Mouse (Mus musculus) 3134 (cell line): ENCODE measurements around the gene Nalcn.

Experiments used
- DNase-seq: peaks from one replicate; pipeline ENCODE4 v3.0.0-alpha.2; 2011; ENCODE audit warnings: low spot score; ENCODE audit not compliant: insufficient read length; ENCODE audit errors: extremely low read depth

The Nalcn gene

GRCm38 (mm10) chr14:123513376-123514141, 113.4 kb downstream of the Nalcn start:
- DNase-seq: no peak

DNA sequence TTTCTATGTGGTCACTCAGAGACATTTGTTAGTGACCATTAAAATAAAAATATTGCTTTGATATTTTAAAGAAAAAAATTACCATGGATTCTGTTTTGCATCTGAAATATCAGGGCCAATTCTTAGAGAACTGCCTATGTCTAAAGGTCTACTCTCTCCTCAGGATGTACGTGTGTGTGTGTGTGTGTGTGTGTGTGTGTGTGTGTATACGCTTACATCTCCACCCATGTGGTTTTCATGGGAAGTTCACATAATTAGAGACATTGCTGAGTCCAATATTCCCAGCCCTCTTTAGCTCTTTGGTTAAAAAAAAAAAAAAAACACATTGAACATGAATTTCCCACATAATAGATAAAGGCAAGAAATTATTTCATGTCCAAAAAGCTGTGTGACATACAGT, 114.0 kb downstream of the Nalcn start:
- no peak for DNase-seq

GRCm38 (mm10) chr14:123495544-123495943, 131.4 kb downstream of the Nalcn start:
- no peak for DNase-seq

GRCm38 (mm10) chr14:123488575-123489207, 138.3 kb downstream of the Nalcn start:
- no peak for DNase-seq

DNA sequence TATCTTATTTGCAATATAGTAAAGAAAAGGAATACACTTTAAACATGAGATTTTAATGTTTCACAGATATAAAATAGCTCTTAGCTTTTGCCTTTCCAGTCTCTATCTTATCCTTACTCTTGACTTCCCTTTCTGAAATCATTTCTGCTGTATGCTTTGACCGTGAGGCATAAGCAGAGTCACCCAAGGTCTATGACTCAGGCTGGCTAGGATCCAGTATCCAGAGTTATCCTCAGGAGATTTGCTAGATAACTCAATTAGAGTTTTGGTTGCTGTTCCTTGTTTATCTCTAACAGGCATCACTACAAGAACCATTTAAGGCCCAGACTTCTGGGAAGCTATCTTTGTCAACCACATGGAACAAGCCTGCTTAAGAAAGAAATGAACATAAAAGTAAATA, 164.9 kb downstream of the Nalcn start:
- DNase-seq: no peak

- DNase-seq: no peak
Measured at GRCm38 (mm10) chr14:123446031-123446430, 180.9 kb downstream of the Nalcn start.

- DNase-seq: no peak
Measured at GRCm38 (mm10) chr14:123435542-123435941, 191.4 kb downstream of the Nalcn start.

DNA sequence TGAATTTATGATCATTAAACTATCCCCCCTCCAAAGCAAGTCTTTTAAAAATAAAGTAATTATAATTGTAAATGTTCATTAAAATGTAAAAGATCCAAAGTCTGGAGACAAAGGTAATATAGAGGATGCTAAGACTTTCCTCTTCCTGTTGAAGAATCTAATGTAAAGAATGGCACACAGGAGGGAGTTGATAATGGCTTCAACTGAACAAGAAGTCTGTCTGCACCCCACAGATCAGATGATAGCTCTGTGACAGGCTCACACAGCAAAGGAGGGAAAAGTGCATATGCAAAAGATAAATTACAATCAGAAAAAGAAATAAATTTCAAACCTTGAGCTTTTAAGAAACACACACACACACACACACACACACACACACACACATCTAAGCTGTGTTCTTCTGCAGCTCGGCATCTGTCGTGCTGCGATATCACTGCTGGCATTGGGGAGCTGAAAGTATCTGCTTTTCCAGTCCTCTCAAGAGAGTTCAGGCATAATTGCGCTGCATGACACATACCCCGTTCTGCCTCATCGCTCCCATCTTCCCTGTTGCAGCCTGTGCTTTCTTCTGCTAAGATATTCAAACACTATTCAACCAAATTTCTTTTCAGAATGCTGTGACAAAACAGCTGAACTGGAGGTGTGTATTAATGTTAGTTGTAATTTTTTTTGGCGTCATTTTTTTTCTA, 250.6 kb downstream of the Nalcn start:
- no peak for DNase-seq

- DNase-seq: no peak
Measured at GRCm38 (mm10) chr14:123371522-123371921, 255.4 kb downstream of the Nalcn start.

- DNase-seq: no peak
Measured at GRCm38 (mm10) chr14:123359691-123360090, 267.3 kb downstream of the Nalcn start.

DNA sequence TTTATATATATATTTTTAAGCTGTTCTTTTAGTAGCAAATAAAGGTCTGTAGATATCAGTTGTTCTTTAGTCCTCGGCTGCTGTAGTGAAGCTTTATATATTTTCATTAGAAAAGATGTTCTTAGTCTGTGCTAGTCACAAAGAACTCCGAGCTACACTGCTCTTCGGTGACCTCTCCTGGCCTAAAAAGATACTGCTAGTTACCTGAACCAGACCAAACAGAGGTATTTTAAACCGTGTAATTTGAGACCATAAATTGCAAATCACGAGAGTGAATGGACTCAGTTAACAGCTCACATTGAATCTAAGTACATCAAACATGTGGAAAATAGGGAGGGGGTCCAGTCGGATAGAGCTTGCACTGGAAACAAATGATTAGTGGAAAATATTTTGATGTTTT, 274.0 kb downstream of the Nalcn start:
- no peak for DNase-seq

GRCm38 (mm10) chr14:123331841-123332240, 295.1 kb downstream of the Nalcn start:
- no peak for DNase-seq

GRCm38 (mm10) chr14:123314369-123314768, 312.6 kb downstream of the Nalcn start:
- DNase-seq: no peak

- no peak for DNase-seq
Measured at GRCm38 (mm10) chr14:123312371-123312770, 314.6 kb downstream of the Nalcn start.

DNA sequence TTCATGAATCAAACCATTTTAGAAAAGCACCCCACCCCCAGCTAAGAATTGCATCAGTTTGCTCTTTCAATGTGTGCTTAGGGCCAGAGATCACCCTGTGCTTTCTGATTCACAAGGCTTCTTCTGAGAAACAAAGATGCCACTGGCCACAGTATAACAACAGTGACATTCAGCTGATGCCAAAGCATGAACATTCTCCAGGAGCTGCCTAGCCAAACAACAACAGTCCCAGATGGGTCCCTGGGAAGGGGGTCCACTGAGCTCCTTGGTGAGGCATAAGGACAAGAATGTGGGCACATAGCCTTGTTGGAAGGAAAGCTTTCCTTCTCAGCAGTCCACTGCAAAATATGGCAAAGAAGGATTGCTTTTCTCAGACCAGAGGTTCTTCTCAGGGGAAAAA, 330.9 kb downstream of the Nalcn start:
- no peak for DNase-seq

GRCm38 (mm10) chr14:123291118-123292007, 335.6 kb downstream of the Nalcn start:
- DNase-seq: no peak

DNA sequence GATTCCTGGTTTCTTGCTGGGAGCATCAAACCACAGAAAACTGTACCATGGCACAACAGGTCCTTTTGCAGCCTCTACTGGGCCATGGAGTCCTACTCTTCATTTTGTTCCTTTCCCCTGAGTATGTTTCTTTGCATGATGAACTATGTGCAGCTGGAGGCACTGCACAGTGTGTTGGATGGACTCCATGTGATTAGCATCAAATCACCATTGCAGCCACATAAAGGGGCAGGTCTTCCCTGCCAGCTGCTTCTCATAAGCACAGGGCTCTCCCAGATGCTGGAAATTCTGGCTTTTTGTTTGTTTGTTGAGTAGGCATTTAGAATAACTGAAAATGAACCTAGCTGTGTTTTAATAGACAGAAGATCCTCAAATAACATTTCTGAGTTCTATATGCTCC, 344.8 kb downstream of the Nalcn start:
- DNase-seq: no peak

GRCm38 (mm10) chr14:123272121-123272520, 354.8 kb downstream of the Nalcn start:
- no peak for DNase-seq

GRCm38 (mm10) chr14:123240738-123241137, 386.2 kb downstream of the Nalcn start:
- no peak for DNase-seq

DNA sequence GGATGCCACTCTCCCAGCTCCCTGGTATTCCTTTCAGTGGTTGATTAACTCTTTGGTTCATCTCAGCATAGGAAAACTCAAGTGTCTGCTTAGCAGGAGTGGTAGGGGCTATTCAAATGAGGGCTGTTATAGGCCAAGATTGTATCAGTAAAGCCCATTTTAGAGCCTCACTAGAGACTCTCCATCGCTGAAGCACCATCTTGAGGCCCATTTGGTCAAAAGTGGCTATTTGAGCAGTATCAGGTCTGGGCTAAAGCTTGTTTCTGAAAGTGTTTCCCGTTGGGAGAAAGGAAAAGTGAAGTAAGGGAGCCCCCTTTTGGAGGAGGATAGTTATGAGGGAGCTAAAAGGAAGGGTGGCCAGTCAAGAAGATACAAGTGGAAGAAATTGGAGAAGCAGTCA, 387.0 kb downstream of the Nalcn start:
- peak; percentile 0 for DNase-seq

DNA sequence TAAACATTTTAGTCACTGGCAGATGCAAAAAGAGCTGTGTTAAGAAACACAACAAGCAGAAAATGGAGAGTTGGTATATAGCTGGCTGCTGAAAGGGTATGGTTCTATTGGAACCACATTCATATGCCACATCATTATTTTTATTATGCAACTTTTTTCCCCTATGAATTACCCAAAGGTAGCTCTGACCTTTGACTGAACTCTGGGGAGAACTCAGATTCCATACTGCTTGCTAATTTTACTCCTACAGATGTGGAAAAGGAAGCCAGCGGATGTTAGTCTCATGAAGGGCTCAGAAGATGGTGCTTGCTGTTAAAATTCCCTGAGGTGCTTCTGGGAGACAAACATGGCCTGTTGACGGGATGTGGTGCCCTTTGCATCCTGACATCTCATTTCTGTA, 389.9 kb downstream of the Nalcn start:
- peak; percentile 0 for DNase-seq
